Mouse (Mus musculus) stomach, postnatal 0 days (tissue): Measurements from ENCODE around the gene Zdhhc17. TPM values are rescaled to one million over a fixed set of nuclear protein-coding genes. Genes with fewer than 3 reads are reported as not detected.

Experiments used
- ATAC-seq: fragments of 200-750 bp; cut with Nextera tagmentation; 2 replicates; pipeline ENCODE4 v1.8.0; 2017; ENCODE audit not compliant: low FRiP score, low TSS enrichment
- DNase-seq: peaks from one replicate; pipeline ENCODE4 v3.0.0-alpha.2; 2016; ENCODE audit warnings: low spot score
- H3K27ac ChIP-seq: fragments of 300-500 bp; sonication (generic); replicated peaks from 2 replicates; pipeline ENCODE4 v1.5.1; 2014; ENCODE audit warnings: mild to moderate bottlenecking, control low read depth
- H3K27me3 ChIP-seq: fragments of 300-500 bp; sonication (generic); 2 replicates; pipeline ENCODE4 v1.6.1; 2014; ENCODE audit warnings: low read length; ENCODE audit not compliant: control insufficient read depth, insufficient read depth
- H3K36me3 ChIP-seq: fragments of 300-500 bp; sonication (generic); 2 replicates; pipeline ENCODE4 v1.6.1; 2014; ENCODE audit warnings: low read length, mixed read lengths; ENCODE audit not compliant: control insufficient read depth, insufficient read depth
- H3K4me1 ChIP-seq: fragments of 300-500 bp; sonication (generic); replicated peaks from 2 replicates; pipeline ENCODE4 v1.6.1; 2014; ENCODE audit warnings: antibody characterized with exemption; ENCODE audit not compliant: control insufficient read depth, insufficient read depth
- H3K4me2 ChIP-seq: fragments of 300-500 bp; sonication (generic); replicated peaks from 2 replicates; pipeline ENCODE4 v1.6.1; 2014; ENCODE audit warnings: low read depth, mild to moderate bottlenecking, control low read depth, moderate library complexity
- H3K4me3 ChIP-seq: fragments of 300-500 bp; sonication (generic); 2 replicates; pipeline ENCODE4 v1.5.1; 2014; ENCODE audit warnings: low read depth, low read length, control low read depth
- H3K9ac ChIP-seq: fragments of 300-500 bp; sonication (generic); 2 replicates; pipeline ENCODE4 v1.6.1; 2014; ENCODE audit warnings: mild to moderate bottlenecking, low read length, control low read depth, mixed read lengths
- H3K9me3 ChIP-seq: fragments of 300-500 bp; sonication (generic); 2 replicates; pipeline ENCODE4 v1.6.1; 2016; ENCODE audit warnings: low read length; ENCODE audit not compliant: control insufficient read depth
- CTCF ChIP-seq: IDR thresholded peaks from 2 replicates; pipeline ENCODE4 v1.5.1; 2016; ENCODE audit warnings: antibody characterized with exemption, low read depth, mild to moderate bottlenecking, moderate library complexity
- EP300 ChIP-seq: optimal IDR thresholded peaks from 2 replicates; pipeline ENCODE3; 2016; ENCODE audit warnings: antibody characterized with exemption
- WGBS: fragments of 180-500 bp; shearing (Covaris S2); extraction: QIAGEN DNeasy Blood & Tissue Kit; methylation state at CpG from one replicate; pipeline ENCODE4 v1.1.7; 2014; 5-methylcytosine and 5-hydroxymethylcytosine counted together
- polyA plus RNA-seq: library from polyadenylated mRNA; unstranded; fragments of >200 nt; fragmentation: Nextera tagmentation; extraction: Ambion mirVana; gene quantifications from 2 replicates; pipeline ENCODE4 v1.2.1, GENCODE M21; 2015

Gene Zdhhc17
- polyA plus RNA-seq, 1 experiment from 2014 or later: 6.1 TPM

DNA sequence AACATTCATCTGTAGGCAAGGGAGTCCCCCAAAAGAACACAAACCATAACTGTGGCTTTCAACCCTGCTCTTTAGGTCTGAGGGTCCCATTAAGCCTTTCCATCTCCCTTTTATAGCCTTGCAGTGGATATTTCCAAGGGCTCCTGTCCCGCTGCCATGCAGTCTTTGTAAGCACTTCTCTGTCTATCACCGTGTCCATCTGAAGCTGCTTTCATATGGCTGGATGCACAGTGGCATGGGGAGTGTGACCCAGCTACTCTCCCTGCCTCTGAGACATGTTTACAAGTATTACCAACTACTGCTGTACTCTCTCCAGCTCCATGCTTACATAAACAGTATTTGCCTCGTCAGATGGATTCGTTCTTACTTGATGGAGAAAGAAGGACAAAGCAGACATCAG, 62.4 kb downstream of the Zdhhc17 start:
- TF ChIP-seq EP300: no peak
- no peak for TF ChIP-seq CTCF
- H3K27ac ChIP-seq: no peak overlapping the region
- 73% methylated on average over 4 of the region's 4 CpGs for WGBS

DNA sequence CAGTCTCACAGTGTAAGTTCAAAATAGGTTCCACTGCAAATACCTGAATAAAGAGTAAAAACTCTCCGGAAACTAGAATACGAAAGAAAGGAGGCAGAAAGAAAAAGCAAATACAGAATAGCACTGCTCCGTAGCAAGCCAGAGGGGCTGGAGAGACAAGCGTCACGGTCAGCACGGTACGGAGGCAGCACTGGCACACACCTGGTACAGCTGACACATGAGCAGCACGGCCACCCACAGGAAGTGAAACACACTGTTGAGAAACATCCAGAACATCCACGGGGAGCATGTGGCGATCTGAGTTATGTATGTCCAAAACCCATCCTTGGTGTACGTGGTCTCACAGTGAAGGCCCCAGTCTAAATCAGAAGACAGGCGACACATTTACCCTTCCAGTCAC, 64.0 kb downstream of the Zdhhc17 start:
- H3K4me3 ChIP-seq: no peak overlapping the region
- no peaks in the 10 kb centered on the region for H3K27me3 ChIP-seq
- H3K9ac ChIP-seq: no peak overlapping the region
- H3K4me2 ChIP-seq: no peak overlapping the region
- no peak overlapping the region for H3K27ac ChIP-seq
- no peaks in the 10 kb centered on the region for H3K4me1 ChIP-seq
- ATAC-seq (no peak), DNase-seq (no peak)
- no peak for TF ChIP-seq CTCF
- no peak for TF ChIP-seq EP300
- no peaks in the 10 kb centered on the region for H3K9me3 ChIP-seq
- peaks cover 3% of the 10 kb centered on the region; the same call in 1 of the 2 replicates for H3K36me3 ChIP-seq
- 84% methylated on average over 12 of the region's 12 CpGs for WGBS

More for the DNA sequence above, 62.4 kb downstream of the Zdhhc17 start:
- Histone ChIP-seq H3K9ac (no peak overlapping the region), H3K4me3 (no peak overlapping the region), H3K4me2 (no peak overlapping the region), H3K9me3 (no peaks in the 10 kb centered on the region), H3K27me3 (no peaks in the 10 kb centered on the region), H3K36me3 (no peaks in the 10 kb centered on the region; the same call in 1 of the 2 replicates), H3K4me1 (no peaks in the 10 kb centered on the region)
- DNase-seq (no peak), ATAC-seq (no peak)

DNA sequence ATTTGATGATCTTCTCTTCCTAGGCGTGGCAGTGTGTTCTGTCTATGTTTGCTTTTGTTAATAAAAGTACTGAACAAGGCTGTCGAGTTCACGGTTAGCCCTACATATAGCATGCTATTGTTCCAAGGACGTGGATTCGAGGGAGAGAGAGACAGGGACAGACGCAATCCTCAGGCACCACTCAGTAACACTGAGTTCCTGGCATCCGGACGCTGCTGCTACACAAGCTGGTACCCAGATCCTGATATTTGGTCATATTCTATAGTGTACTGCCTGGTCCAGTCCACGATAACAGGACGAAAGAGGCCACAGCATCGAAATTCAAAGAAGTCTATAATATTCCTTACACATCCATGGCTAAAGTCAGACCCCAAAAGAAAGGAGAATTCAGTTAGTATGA, 65.8 kb downstream of the Zdhhc17 start:
- WGBS: 87% methylated on average over 11 of the region's 11 CpGs
- Histone ChIP-seq H3K27ac (no peak overlapping the region), H3K9me3 (no peaks in the 10 kb centered on the region), H3K4me2 (no peak overlapping the region), H3K36me3 (peaks cover 4% of the 10 kb centered on the region), H3K9ac (no peak overlapping the region), H3K4me3 (no peak overlapping the region), H3K27me3 (no peaks in the 10 kb centered on the region), H3K4me1 (no peaks in the 10 kb centered on the region)
- ATAC-seq (no peak), DNase-seq (no peak)
- no peak for TF ChIP-seq EP300
- no peak for TF ChIP-seq CTCF

DNA sequence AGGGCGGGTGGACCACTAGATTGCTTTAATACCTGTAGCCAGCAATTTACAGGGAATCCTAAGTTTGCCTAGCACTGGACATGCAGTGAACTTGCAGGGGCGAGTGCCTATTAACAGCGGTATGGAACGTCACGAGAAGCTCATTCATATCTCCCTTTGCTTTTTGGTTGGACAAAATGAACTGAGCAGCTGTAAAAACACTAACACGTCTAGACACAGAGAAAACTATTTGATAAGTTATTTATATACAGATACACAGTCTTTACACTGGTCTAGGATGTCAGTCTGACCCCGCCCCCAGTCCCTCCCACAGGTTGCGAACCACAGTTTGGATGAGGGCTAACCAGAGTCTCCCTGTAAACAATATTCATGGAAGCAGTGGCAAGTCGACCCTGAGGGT, 67.1 kb downstream of the Zdhhc17 start:
- ATAC-seq: no peak
- WGBS: 78% methylated on average over 9 of the region's 9 CpGs
- Histone ChIP-seq H3K36me3 (peaks cover 5% of the 10 kb centered on the region), H3K4me2 (no peak overlapping the region), H3K27me3 (no peaks in the 10 kb centered on the region), H3K27ac (no peak overlapping the region), H3K4me3 (no peak overlapping the region), H3K4me1 (no peaks in the 10 kb centered on the region), H3K9me3 (no peaks in the 10 kb centered on the region), H3K9ac (no peak overlapping the region)
- DNase-seq: no peak
- no peak for TF ChIP-seq EP300
- TF ChIP-seq CTCF: no peak

DNA sequence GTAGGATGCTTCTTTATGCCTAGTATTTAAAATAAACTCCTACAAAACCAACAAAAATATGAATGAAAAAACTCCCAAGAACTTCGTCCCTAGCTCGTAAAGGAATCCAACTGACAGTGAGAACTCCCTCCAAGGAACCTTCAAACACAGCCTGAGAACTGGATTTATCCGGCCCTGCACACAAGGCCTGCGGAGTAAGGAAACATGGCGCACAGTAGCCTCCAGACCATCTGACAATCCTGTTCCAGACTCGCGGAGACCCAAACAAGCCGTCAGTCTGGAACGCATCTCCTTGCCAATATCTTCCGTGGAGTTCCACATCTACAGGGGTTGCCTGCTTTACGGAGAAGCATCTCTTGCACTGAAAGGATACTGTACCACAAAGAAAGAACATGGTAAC, 68.0 kb downstream of the Zdhhc17 start:
- DNase-seq: no peak
- WGBS: 88% methylated on average over 11 of the region's 11 CpGs
- no peak overlapping the region for H3K4me2 ChIP-seq
- H3K9me3 ChIP-seq: no peaks in the 10 kb centered on the region
- H3K27me3 ChIP-seq: no peaks in the 10 kb centered on the region
- no peak overlapping the region for H3K9ac ChIP-seq
- H3K36me3 ChIP-seq: peaks cover 5% of the 10 kb centered on the region
- H3K4me1 ChIP-seq: no peaks in the 10 kb centered on the region
- H3K4me3 ChIP-seq: no peak overlapping the region
- no peak for ATAC-seq
- no peak overlapping the region for H3K27ac ChIP-seq
- no peak for TF ChIP-seq CTCF
- no peak for TF ChIP-seq EP300

DNA sequence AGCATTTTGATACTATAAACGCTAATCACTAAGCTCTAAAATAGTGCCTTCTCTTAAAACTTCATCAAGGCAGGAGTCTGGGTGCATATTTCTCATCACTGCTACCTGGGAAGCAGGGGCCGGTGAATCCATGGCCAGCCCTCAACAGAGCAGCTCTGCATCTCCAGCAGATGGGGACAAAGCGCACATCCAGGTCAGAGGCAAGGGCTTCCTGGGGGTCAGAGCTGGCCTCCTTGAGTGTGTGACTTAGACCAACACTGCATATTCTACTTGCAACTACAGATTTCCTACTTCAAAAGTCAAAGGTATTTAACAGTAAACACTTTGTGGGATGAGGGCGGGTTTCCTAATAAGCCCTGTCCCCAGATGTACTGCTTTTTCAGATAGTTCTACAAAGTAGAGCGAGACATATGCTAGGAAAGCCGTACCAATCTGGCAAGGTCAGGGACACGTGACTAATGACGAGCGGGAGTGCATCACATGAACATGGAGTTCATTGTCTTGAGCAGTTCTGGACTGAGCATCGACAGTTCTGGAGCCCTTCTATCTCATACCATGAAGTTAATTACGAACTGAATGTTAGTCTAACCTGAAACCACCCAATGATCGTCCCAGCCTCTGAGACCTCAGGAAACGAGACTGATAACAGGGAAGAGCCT, 69.1 kb downstream of the Zdhhc17 start:
- 80% methylated on average over 13 of the region's 13 CpGs for WGBS
- H3K27me3 ChIP-seq: no peaks in the 10 kb centered on the region
- no peaks in the 10 kb centered on the region for H3K4me1 ChIP-seq
- no peak overlapping the region for H3K4me3 ChIP-seq
- H3K9ac ChIP-seq: no peak overlapping the region
- ATAC-seq (no peak), DNase-seq (no peak)
- no peak overlapping the region for H3K4me2 ChIP-seq
- H3K9me3 ChIP-seq: no peaks in the 10 kb centered on the region
- peak; percentile 36; the same call in 1 of the 2 replicates for TF ChIP-seq CTCF
- TF ChIP-seq EP300: no peak
- peaks cover 7% of the 10 kb centered on the region; the same call in 1 of the 2 replicates for H3K36me3 ChIP-seq
- no peak overlapping the region for H3K27ac ChIP-seq
